Mouse (Mus musculus) forebrain, embryonic 11.5 days (tissue): ENCODE data around the gene Sh2b3. TPM values are rescaled to one million over a fixed set of nuclear protein-coding genes. Genes with fewer than 3 reads are reported as not detected.

Experiments
- ATAC-seq: fragments of 200-750 bp; cut with Nextera tagmentation; replicated peaks from 2 replicates; pipeline ENCODE4 v1.8.0; 2017; ENCODE audit warnings: moderate TSS enrichment; ENCODE audit not compliant: low FRiP score
- DNase-seq: peaks from one replicate; pipeline ENCODE4 v3.0.0-alpha.2; 2017; ENCODE audit warnings: low spot score
- H3K27ac ChIP-seq: fragments of 300-500 bp; sonication (generic); 2 replicates; pipeline ENCODE4 v1.5.1; 2014; ENCODE audit warnings: low read depth, low read length
- H3K27me3 ChIP-seq: fragments of 300-500 bp; sonication (generic); 2 replicates; pipeline ENCODE4 v1.6.1; 2014; ENCODE audit warnings: mild to moderate bottlenecking, low read length, mixed read lengths; ENCODE audit not compliant: control insufficient read depth, insufficient read depth
- H3K36me3 ChIP-seq: fragments of 300-500 bp; sonication (generic); 2 replicates; pipeline ENCODE4 v1.6.1; 2014; ENCODE audit warnings: mild to moderate bottlenecking, low read length, moderate library complexity, mixed read lengths; ENCODE audit not compliant: control insufficient read depth, insufficient read depth
- H3K4me1 ChIP-seq: fragments of 300-500 bp; sonication (generic); replicated peaks from 2 replicates; pipeline ENCODE4 v1.6.1; 2014; ENCODE audit warnings: low read length, mixed read lengths; ENCODE audit not compliant: control insufficient read depth, insufficient read depth
- H3K4me2 ChIP-seq: fragments of 300-500 bp; sonication (generic); 2 replicates; pipeline ENCODE4 v1.6.1; 2014; ENCODE audit warnings: low read depth, mild to moderate bottlenecking, low read length, moderate library complexity, mixed read lengths; ENCODE audit not compliant: severe bottlenecking
- H3K4me3 ChIP-seq: fragments of 300-500 bp; sonication (generic); 2 replicates; pipeline ENCODE4 v1.5.1; 2014; ENCODE audit warnings: low read depth, low read length
- H3K9ac ChIP-seq: fragments of 300-500 bp; sonication (generic); 2 replicates; pipeline ENCODE4 v1.6.1; 2014; ENCODE audit warnings: low read length
- H3K9me3 ChIP-seq: fragments of 300-500 bp; sonication (generic); 2 replicates; pipeline ENCODE4 v1.6.1; 2016; ENCODE audit warnings: low read length, mixed read lengths; ENCODE audit not compliant: control insufficient read depth
- WGBS: fragments of 180-500 bp; shearing (Covaris S2); extraction: QIAGEN DNeasy Blood & Tissue Kit; methylation state at CpG from one replicate; pipeline ENCODE4 v1.1.7; 2014; 5-methylcytosine and 5-hydroxymethylcytosine counted together
- polyA plus RNA-seq: library from polyadenylated mRNA; unstranded; fragments of >200 nt; fragmentation: Nextera tagmentation; extraction: Ambion mirVana; gene quantifications from 2 replicates; pipeline ENCODE4 v1.2.1, GENCODE M21; 2014

Gene Sh2b3
- polyA plus RNA-seq, 1 experiment from 2014 or later, result 9.8 TPM

DNA sequence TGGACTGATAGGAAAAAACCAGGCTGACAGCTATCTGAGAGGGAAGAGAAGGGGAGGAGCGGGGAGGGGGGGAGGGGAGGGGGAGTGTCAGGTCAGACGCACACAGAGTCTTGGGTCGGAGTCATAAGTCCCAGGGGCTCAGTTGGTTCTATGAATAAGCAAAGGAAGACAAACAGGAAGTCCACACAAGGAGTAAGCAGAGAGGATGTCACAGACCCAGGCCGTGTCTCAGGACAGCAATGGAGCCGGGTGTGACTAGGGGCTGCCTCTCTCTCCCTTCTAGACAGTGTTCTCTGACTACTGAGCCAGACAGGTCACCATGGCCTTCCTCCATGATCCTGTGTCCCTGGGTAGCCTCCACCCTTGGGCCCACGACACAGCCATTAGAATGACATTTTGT lies 33.4 kb upstream of the Sh2b3 start:
- H3K9ac ChIP-seq, result no peak overlapping the region
- H3K9me3 ChIP-seq, result no peaks in the 10 kb centered on the region
- no peaks in the 10 kb centered on the region for H3K27me3 ChIP-seq
- no peak for ATAC-seq
- DNase-seq, result no peak
- WGBS, result 88% methylated on average over 5 of the region's 6 CpGs
- H3K4me1 ChIP-seq, result no peaks in the 10 kb centered on the region
- no peak overlapping the region for H3K27ac ChIP-seq
- H3K4me2 ChIP-seq, result no peak overlapping the region
- no peaks in the 10 kb centered on the region for H3K36me3 ChIP-seq
- no peak overlapping the region for H3K4me3 ChIP-seq

DNA sequence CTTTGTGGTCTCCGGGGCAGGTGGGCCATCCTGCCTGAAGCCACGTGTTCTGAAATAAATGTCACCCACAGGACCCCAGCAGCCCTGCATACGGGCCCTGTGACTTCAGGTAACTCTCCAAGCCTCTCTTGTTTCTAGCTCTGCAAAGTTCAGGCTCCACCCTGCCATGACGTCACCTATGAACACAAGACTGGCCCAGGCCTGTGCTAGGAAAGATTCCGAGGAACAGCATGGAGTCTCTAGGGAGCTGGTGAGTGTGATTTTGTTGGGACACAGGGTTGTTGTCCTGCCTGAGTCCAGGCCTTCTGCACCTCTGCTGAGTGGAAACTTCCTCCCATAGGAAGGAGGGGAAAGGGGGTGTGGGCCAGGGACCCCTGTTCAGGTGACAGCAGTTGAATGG lies 30.5 kb upstream of the Sh2b3 start:
- no peak for ATAC-seq
- Histone ChIP-seq H3K36me3 (no peaks in the 10 kb centered on the region), H3K4me1 (no peaks in the 10 kb centered on the region), H3K9ac (no peak overlapping the region), H3K27me3 (no peaks in the 10 kb centered on the region), H3K9me3 (no peaks in the 10 kb centered on the region), H3K4me2 (no peak overlapping the region), H3K4me3 (no peak overlapping the region), H3K27ac (no peak overlapping the region)
- 70% methylated on average over 5 of the region's 5 CpGs for WGBS
- no peak for DNase-seq

DNA sequence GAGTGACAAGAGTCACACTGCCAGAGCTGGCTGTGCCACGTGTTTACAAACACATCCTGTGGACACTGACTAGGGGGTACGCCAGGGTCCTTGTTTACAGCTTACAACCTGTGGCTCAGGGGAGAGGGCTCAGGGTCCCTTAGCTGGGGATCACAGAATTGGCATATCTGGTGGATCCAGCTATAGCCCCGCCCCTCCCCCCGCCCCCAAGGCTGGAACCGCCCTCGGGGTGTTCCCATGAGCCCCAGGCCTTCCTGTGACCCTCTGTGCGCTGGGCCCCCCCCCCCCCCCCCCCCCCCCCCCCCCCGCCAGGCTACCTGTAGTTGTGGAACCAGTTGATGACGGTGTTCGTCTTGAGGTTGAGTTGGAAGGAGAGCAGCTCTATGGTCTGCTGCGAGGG lies 26.9 kb upstream of the Sh2b3 start:
- Histone ChIP-seq H3K4me3 (no peak overlapping the region), H3K4me2 (0 out of 2 replicates have a peak overlapping the region, but pooled peaks have one; percentile 22), H3K4me1 (no peaks in the 10 kb centered on the region), H3K9me3 (no peaks in the 10 kb centered on the region; the same call in 1 of the 2 replicates), H3K27me3 (no peaks in the 10 kb centered on the region), H3K36me3 (no peaks in the 10 kb centered on the region; the same call in 1 of the 2 replicates), H3K27ac (no peak overlapping the region), H3K9ac (no peak overlapping the region)
- WGBS, result 10% methylated on average over 6 of the region's 11 CpGs
- ATAC-seq (no peak), DNase-seq (no peak)

DNA sequence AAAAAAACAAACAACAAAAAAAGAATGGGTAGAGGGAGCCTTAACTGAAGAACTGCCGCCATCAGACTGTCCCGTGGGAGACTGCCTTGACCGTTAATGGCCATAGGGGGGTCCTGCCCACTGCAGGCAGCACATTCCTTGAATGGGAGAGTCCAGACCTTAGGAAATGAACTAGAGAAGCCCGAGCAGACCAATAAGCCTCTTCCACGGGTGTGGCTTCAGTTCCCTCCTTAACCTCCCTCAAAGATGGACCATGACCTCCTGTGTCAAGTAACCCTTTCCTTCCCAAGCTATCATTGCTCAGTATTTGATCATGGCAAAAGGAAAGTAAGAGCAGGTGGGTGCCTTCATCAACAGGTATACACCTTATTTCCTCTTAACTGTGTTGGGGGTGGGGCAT lies 24.5 kb upstream of the Sh2b3 start:
- no peak overlapping the region for H3K9ac ChIP-seq
- no peak overlapping the region for H3K27ac ChIP-seq
- no peak for DNase-seq
- no peak overlapping the region for H3K4me3 ChIP-seq
- no peaks in the 10 kb centered on the region for H3K4me1 ChIP-seq
- H3K36me3 ChIP-seq, result no peaks in the 10 kb centered on the region; the same call in 1 of the 2 replicates
- no peaks in the 10 kb centered on the region for H3K27me3 ChIP-seq
- H3K4me2 ChIP-seq, result no peak overlapping the region
- 66% methylated on average over 5 of the region's 5 CpGs for WGBS
- H3K9me3 ChIP-seq, result no peaks in the 10 kb centered on the region; the same call in 1 of the 2 replicates
- no peak for ATAC-seq

DNA sequence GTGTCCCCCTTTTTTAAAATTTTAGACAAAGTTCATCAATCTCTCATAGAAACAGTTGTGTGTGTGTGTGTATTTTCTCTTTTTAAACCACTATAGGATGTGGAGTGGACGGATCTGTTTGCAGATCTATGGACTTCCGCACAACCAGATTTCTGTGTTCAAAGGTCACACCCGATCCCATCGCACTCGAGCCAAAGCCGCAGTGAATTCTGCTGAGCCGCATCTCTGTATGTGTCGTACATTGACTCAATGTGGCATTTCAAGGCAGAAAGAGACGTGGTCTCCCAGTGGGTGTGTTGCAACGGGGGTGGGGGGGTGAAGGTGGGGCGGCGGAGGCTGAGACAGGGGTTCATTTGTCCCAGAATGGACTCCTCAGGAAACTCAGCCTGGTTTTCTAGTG lies 21.0 kb upstream of the Sh2b3 start:
- Histone ChIP-seq H3K4me1 (0 out of 2 replicates have a peak, but pooled peaks cover 4% of the 10 kb centered on the region), H3K27me3 (no peaks in the 10 kb centered on the region), H3K27ac (no peak overlapping the region), H3K4me2 (no peak overlapping the region), H3K36me3 (no peaks in the 10 kb centered on the region; the same call in 1 of the 2 replicates), H3K9me3 (no peaks in the 10 kb centered on the region; the same call in 1 of the 2 replicates), H3K4me3 (no peak overlapping the region), H3K9ac (no peak overlapping the region)
- ATAC-seq, result no peak
- 91% methylated on average over 12 of the region's 12 CpGs for WGBS
- no peak for DNase-seq

DNA sequence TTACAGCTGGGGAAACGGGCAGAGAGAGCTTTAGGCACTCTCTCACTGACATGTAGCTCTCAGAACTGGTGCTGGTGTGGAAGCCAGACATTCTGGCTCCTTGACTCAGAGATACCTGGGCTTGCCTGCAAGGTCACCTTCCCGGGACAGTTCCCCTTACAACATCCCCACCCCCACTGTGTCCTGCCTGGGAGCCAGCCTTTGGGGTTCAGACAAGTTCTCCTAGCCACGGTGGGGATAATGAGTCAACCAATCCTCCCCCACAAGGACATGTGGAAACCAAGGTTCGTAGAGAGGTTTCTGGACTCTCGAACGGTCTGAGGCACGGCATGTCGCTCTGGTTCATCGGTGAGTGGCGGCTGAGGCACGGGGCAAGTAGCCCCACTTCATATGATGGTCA lies 19.3 kb upstream of the Sh2b3 start:
- H3K4me1 ChIP-seq, result 0 out of 2 replicates have a peak, but pooled peaks cover 4% of the 10 kb centered on the region
- H3K36me3 ChIP-seq, result peaks cover 11% of the 10 kb centered on the region; the same call in 1 of the 2 replicates
- DNase-seq (no peak), ATAC-seq (no peak)
- no peaks in the 10 kb centered on the region; the same call in 1 of the 2 replicates for H3K9me3 ChIP-seq
- WGBS, result 90% methylated on average over 11 of the region's 11 CpGs
- H3K4me3 ChIP-seq, result no peak overlapping the region
- no peak overlapping the region for H3K9ac ChIP-seq
- no peak overlapping the region for H3K4me2 ChIP-seq
- no peaks in the 10 kb centered on the region for H3K27me3 ChIP-seq
- no peak overlapping the region for H3K27ac ChIP-seq

DNA sequence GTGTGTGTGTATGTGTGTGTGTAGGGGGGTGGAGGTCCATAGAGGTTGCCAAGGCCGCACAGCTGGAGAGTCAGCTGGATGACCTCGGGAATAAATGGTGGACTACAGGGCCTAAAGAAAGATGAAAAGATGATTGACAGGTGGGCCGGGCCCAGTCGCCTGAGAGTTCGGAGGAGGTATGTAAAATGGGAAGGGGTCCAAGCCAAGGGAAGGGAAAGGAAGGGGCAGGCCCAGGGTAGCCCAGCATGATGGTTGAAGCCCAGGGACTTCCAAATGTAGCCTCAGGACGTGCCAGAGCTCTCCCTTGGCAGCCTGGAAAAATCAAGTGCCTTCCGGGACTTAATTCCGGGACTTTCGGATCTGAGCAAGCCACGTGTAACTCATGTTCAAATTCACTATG lies 17.3 kb upstream of the Sh2b3 start:
- Histone ChIP-seq H3K9ac (no peak overlapping the region), H3K9me3 (no peaks in the 10 kb centered on the region), H3K36me3 (peaks cover 15% of the 10 kb centered on the region; the same call in 1 of the 2 replicates), H3K4me2 (no peak overlapping the region), H3K27me3 (no peaks in the 10 kb centered on the region), H3K4me1 (peaks cover 12% of the 10 kb centered on the region), H3K4me3 (no peak overlapping the region), H3K27ac (no peak overlapping the region)
- no peak for DNase-seq
- no peak for ATAC-seq
- WGBS, result 74% methylated on average over 10 of the region's 10 CpGs

DNA sequence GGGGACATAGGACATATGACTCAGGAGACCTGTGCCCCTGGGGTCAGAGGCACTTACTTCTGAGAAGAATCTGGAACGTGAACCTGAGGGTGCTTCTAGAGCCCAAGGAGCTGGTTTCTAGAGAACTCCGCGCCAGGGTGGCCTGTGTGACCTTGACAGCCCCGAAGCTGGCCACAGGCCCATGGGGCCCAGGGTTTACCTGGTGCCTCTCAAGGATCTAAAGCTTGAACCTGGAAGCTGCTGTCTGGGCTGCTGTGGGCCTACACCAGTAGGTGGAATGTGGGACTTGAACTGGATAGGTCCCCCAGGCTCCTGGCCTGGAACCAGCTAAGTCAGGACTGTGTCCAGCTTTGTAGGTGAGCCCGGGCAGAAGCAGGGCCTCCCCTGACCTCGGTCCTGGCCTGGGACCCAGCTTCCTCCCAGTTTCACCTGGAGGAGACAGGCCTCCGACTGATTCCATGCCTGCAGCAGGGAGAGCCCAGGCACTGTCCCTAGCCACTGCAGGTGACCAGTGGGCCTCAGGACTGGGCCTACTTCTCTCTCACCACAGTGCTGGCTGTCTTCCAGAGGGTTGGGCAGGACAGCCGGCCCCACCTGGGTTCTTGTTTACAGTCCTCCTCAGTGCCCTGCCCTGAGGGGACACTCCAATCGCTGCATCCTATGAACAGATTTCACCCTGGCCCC lies 16.1 kb upstream of the Sh2b3 start:
- Histone ChIP-seq H3K27ac (no peak overlapping the region), H3K9ac (no peak overlapping the region; the same call in 1 of the 2 replicates), H3K4me2 (no peak overlapping the region), H3K4me1 (peaks cover 14% of the 10 kb centered on the region), H3K9me3 (no peaks in the 10 kb centered on the region), H3K27me3 (no peaks in the 10 kb centered on the region), H3K4me3 (no peak overlapping the region), H3K36me3 (peaks cover 15% of the 10 kb centered on the region; the same call in 1 of the 2 replicates)
- WGBS, result 90% methylated on average over 9 of the region's 9 CpGs
- no peak for DNase-seq
- no peak for ATAC-seq
